Mouse (Mus musculus) gonadal fat pad, adult 2 months (tissue): ENCODE measurements around the gene Parp8. TPM values are rescaled to one million over a fixed set of nuclear protein-coding genes. Genes with fewer than 3 reads are reported as not detected.

ENCODE experiments used
- DNase-seq: peaks from one replicate; pipeline ENCODE4 v3.0.0-alpha.2; 2012; ENCODE audit warnings: low read depth
- polyA plus RNA-seq: library from polyadenylated mRNA; depleted of rRNA; stranded (reverse); fragments of >200 nt; gene quantifications from 2 replicates; pipeline ENCODE4 v1.2.3, GENCODE M21; 2012

Gene Parp8
- polyA plus RNA-seq, 1 experiment = 15.3 TPM

GRCm38 (mm10) chr13:117018676-117019075 is 6.7 kb downstream of the Parp8 start:
- DNase-seq = no peak

- no peak for DNase-seq
Measured at GRCm38 (mm10) chr13:117013516-117013915, 11.8 kb downstream of the Parp8 start.

GRCm38 (mm10) chr13:117012031-117012430 is 13.3 kb downstream of the Parp8 start:
- DNase-seq = no peak

- no peak for DNase-seq
Measured at GRCm38 (mm10) chr13:117010143-117010542, 15.2 kb downstream of the Parp8 start.

- DNase-seq = no peak
Measured at GRCm38 (mm10) chr13:117008021-117009015, 17.0 kb downstream of the Parp8 start.

GRCm38 (mm10) chr13:117007566-117007965 is 17.8 kb downstream of the Parp8 start:
- DNase-seq = no peak

GRCm38 (mm10) chr13:117006638-117007037 is 18.7 kb downstream of the Parp8 start:
- no peak for DNase-seq

- no peak for DNase-seq
Measured at GRCm38 (mm10) chr13:117000493-117000892, 24.8 kb downstream of the Parp8 start.

GRCm38 (mm10) chr13:116991560-116991959 is 33.8 kb downstream of the Parp8 start:
- no peak for DNase-seq

- DNase-seq = no peak
Measured at GRCm38 (mm10) chr13:116990327-116990726, 35.0 kb downstream of the Parp8 start.

GRCm38 (mm10) chr13:116988706-116989105 is 36.6 kb downstream of the Parp8 start:
- no peak for DNase-seq

- no peak for DNase-seq
Measured at GRCm38 (mm10) chr13:116988208-116988607, 37.1 kb downstream of the Parp8 start.

GRCm38 (mm10) chr13:116987284-116987683 is 38.1 kb downstream of the Parp8 start:
- no peak for DNase-seq

- no peak for DNase-seq
Measured at GRCm38 (mm10) chr13:116986658-116987057, 38.7 kb downstream of the Parp8 start.

GRCm38 (mm10) chr13:116974081-116974860 is 51.1 kb downstream of the Parp8 start:
- no peak for DNase-seq

GRCm38 (mm10) chr13:116973491-116973890 is 51.8 kb downstream of the Parp8 start:
- DNase-seq = no peak

- no peak for DNase-seq
Measured at GRCm38 (mm10) chr13:116972036-116972611, 53.2 kb downstream of the Parp8 start.

- DNase-seq = no peak
Measured at GRCm38 (mm10) chr13:116970706-116971428, 54.5 kb downstream of the Parp8 start.

GRCm38 (mm10) chr13:116969650-116970049 is 55.7 kb downstream of the Parp8 start:
- no peak for DNase-seq

- no peak for DNase-seq
Measured at GRCm38 (mm10) chr13:116968906-116969305, 56.4 kb downstream of the Parp8 start.

GRCm38 (mm10) chr13:116967459-116967858 is 57.9 kb downstream of the Parp8 start:
- DNase-seq = no peak
